Mouse (Mus musculus) neutrophil, adult 65 days (primary cell): ENCODE results near the gene Lhfpl2. TPM values are rescaled to one million over a fixed set of nuclear protein-coding genes. Genes with fewer than 3 reads are reported as not detected.

ENCODE experiments used
- total RNA-seq: library from RNA; stranded (reverse); gene quantifications from 2 replicates; pipeline ENCODE4 v1.2.4, GENCODE M21; 2023

Gene Lhfpl2
- 44.4 and 62.6 TPM in 2 replicates for total RNA-seq

DNA sequence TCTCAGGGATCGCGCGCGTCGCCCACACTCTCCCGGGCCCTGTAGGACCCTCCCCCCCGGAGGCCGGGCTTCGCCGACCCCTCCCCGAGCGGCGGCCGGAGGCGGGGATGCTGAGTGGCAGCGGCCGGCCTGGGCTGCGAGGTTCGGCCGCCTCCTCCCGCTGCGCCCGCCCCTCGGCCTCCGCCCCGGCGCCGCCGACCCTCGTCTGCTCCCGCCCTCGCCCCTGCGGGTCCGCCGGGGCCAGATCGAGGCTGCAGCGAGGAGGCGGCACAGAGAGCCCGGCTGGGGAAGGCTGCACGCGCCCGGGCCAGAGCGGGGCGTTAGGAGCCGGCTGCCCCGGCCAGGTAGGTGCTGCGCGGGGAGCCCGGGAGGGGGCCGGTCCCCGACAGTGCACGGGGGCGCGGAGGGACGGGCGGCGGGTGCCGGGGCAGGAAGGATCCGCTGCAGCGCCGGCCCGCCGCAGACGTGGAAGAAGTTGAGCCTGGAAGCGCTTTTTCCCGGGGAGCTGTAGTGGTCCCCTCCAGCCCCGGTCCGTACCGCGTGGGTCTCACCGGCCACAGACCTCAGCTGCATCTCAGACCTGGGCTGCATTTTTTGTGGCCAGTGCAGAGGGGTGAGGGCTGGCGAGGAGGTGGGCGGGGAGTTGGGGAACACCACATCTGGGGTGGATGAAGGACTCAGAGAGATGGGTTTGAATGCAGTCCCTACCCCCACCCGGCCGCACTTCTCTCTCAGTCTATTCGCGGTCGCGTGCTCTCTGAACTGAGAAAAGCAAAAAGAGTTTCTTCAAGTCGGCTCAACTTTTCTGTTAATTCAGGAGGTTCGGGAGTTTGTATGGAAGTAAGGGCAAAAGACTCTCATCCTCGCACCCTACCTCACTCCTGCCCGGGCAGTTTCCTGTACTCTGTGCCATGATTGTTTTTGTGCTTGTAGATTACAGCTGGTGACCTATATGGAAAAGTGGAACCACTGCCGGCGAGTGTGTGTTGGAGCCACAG lies at the start of gene Lhfpl2:
Lhfpl2 (plus strand) TSS at position 234 of the 998 bp plus-strand sequence.

Other genes with a start within 250 kb of the Lhfpl2 start
- gene Scamp1, start 228.1 kb downstream of the Lhfpl2 start, total RNA-seq: 21.0 and 21.7 TPM in 2 replicates